Mouse (Mus musculus) B cell, adult 2 months (primary cell): Measurements from ENCODE around the gene Cytl1.

ENCODE experiments used
- DNase-seq, 2 experiments: peaks; one replicate each; pipeline ENCODE4 v3.0.0; 2022

The Cytl1 gene

GRCm38 (mm10) chr5:37735224-37735623 is at the start of gene Cytl1:
Gene Cytl1 (plus strand): TSS chr5:37735519.
- DNase-seq, result no peak

GRCm38 (mm10) chr5:37692759-37693158 is 42.6 kb upstream of the Cytl1 start:
- no peak for DNase-seq

DNA sequence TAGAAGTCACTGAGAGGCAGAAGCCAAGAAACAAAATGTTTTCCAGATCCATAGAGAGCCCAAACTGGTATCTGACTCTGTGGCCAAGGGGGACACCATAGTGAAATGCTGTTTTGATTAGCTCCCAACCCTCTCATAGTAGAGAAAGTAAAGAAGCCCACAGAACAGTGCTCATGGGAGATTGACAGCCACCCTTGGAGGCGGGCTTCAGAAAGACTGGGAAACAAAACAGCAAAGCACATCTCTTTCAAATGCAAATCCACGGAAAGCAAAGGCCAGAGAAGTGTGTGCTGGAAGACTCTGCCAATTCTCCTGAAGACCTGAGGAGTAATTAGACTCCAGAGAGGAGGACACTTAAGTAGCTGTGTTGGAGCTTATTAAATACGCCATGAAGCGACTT is 39.5 kb upstream of the Cytl1 start:
- DNase-seq, result no peak

GRCm38 (mm10) chr5:37697286-37697685 is 38.0 kb upstream of the Cytl1 start:
- DNase-seq, result no peak

DNA sequence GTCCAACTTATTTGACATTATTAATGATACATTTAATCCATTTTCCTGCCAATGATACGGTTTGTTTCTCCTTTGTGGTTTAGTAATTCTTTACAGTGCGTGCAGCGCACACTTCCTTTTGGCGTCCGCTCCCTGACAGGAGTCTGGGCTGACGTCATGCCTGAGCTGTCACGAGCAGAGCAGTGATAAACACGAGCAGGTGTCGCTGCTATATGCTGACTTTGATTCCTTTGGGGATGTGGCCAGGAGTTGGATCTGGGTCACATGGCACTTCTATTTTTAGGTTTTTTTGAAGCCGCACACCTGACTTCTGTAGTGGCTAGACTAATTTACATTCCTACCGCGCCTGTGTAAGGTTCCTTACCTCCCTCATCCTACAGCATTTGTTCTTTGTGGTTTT is 35.6 kb upstream of the Cytl1 start:
- no peak for DNase-seq

- DNase-seq, result no peak
Measured at GRCm38 (mm10) chr5:37704962-37705361, 30.4 kb upstream of the Cytl1 start.

- DNase-seq, result no peak
Measured at GRCm38 (mm10) chr5:37708124-37708523, 27.2 kb upstream of the Cytl1 start.

DNA sequence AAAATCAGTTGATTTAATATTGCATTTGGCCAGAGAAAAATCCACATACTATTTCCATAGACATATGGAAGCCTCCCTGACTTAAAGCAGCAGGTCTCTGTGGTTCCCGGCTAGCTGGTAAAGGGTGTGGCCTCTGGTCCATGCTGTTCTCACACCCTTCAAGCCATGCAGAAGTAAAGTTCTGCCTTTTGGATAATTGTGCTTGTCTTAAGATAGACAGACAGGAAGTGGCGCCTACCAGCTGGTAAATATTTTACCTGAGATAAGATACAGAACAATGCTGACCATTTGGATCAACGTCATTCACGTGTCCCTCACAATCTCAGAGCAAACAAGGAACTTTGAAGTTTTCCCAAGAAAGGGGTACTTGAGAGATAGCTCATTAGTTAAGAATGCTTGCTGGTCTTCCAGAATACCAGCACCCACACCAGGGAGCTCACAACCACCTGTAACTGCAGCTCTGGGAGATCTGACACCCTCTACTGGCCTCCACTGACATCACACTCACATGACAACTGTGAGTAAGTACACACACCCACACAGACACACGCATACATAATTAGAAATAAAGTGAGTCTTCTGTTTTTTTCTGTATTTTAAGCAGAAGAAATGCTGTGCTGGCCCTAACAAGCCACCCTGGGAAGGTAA is 25.9 kb upstream of the Cytl1 start:
- DNase-seq, result no peak

- no peak for DNase-seq
Measured at GRCm38 (mm10) chr5:37716505-37717372, 18.6 kb upstream of the Cytl1 start, which contains the start of gene Stk32b. Gene Stk32b (minus strand): TSS chr5:37717171.

DNA sequence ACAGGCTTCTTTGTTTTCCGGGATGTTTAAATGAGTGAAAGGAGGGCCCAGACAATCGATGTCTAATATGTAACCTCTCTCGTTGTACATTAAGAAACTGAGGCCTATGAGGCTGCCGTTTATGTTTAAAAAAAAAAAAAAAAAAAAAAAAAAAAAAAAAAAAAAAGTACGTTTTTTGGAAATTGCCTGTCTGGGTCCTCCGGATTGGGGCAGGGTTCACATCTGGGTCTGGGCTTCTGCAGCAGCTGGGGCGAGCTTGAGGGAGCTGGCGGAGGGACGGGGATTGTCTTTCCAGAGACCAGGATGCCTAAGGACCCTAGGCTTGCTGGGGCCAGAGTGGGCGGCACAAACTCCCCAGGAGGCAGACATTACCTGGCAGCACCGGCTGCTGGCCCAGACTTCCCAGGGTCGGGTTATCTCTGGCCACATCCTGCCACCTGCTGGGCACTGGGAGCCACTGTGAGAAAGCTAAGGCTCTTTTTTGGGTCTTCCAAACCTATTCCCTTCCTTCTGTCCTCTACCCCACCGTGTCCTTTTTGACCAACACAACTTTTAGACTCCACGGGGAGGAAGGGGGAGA is 17.8 kb upstream of the Cytl1 start:
- no peak for DNase-seq

- no peak for DNase-seq
Measured at GRCm38 (mm10) chr5:37720670-37721069, 14.6 kb upstream of the Cytl1 start.

DNA sequence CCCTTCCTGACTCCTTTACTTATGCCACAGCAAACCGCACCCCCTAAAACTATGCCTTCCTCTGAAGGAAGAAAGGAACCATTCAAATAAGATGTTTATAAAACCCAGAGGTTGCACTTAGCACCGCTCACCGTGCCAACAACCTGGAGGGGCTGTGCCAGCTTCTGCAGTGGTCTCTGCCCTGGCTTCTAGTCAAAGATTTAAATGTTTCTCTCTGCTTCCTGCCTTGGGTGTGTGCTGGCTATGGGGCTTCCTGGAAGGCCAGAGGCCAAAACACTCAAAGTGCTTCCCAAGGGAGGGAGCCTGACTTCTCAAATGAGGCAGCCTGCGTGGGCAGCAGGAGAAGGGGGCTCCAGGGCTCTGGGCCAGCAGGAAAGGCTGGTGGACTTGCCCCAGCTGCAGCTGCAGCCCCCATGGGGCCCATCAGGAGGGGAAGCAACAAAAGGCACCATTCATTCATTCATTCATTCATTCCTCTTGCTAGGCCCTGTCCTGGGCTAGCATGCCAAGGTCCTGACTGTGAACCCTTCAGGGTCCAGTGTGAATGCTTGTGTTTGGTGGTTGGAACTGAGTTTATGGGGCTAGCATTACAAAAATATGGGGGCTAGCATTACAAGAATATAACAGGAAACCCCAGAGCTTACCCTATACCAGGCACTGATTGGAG is 10.0 kb upstream of the Cytl1 start:
- DNase-seq, result no peak

GRCm38 (mm10) chr5:37730781-37731180 is 4.5 kb upstream of the Cytl1 start:
- no peak for DNase-seq

GRCm38 (mm10) chr5:37736213-37736612 is 894 bp downstream of the Cytl1 start:
- DNase-seq, result no peak

- no peak for DNase-seq
Measured at GRCm38 (mm10) chr5:37743889-37744707, 8.8 kb downstream of the Cytl1 start.

DNA sequence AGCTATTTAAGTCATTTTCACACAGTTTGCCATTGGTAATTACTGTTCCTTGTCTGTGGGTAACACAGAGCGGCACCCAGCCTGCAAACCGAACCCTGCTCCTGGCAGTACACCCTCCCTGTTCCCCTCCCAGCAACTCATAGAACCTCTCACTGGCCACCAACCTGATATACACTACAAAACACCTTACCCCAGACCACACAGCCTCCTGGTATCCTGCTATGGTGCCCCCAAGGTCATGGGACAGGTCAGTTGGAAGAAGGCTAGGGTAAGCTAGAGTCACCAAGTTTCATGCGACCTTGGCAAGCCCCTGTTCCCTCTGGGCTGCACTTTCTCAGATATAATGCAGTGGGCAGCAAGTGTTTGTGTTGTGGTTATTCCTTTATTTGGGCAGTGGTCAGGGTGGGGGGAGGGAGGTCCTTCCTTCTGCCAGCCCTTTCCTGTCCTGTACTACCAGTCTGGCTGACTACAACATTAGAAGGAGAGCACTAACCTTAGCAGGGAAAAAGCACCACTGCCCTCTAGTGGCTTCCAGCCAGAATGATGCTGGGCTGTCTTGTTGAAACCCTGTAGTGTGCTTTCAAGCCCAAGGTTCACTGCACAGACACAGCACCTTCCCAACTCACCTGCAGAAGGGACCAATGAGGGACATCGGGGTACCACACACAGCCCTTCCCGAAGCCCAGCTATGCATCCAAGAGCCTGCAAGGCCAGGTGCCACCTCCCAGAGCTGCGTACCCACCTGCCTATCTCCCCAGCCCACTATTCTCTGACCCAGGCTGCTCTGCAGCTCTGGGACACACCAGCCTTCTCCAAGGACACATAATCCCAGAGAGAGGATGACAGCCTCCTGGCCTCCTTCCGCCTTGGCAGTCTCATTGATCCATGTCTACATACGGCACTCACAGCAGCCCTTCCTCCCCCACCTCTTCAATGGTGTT is 17.0 kb downstream of the Cytl1 start:
- no peak for DNase-seq

- DNase-seq, result no peak
Measured at GRCm38 (mm10) chr5:37753366-37753765, 18.0 kb downstream of the Cytl1 start.

- no peak for DNase-seq
Measured at GRCm38 (mm10) chr5:37762046-37762445, 26.7 kb downstream of the Cytl1 start.

DNA sequence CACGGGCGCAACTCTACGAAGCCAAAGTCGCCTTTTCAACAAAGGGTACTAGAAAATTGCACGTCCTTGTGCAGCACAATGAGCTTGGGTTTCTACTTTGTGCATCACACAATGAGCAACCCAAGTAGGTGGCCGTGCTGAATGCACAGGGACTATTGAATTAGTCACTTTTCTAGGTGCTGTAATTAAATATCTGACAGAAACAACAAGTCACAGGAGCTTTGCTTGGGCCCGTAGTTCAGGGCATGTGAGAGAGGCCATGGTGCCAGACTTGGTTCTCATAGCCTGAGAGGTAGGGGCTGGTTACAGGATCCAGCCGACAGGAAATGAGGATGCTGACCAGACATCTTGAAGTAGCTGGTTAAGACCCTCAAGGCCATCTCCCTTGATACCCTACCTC is 30.5 kb downstream of the Cytl1 start:
- DNase-seq, result no peak

- no peak for DNase-seq
Measured at GRCm38 (mm10) chr5:37767231-37767630, 31.9 kb downstream of the Cytl1 start.

DNA sequence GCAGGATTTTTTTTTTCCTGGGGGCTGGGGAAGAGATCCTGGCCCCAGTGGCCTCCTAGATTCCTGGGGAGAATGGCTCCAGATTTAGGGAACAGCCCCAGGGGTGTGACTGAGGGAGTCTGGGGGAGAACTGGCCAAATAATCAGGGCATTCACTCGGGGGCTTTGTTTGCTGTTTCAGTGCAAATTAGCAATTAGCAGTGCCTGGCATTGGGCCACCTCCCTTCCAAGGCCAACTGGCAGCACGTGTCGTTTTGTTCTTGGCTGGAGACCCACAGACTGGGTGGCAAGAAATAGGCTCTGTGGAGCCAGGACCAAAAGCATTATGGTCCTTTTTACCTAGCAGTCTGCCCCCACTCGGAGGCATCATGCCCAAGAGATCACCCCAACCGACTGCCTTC is 33.7 kb downstream of the Cytl1 start:
- no peak for DNase-seq
